Mouse (Mus musculus) layer of hippocampus, postnatal 36 days (tissue): ENCODE measurements around the gene Spata31d1b. TPM values are rescaled to one million over a fixed set of nuclear protein-coding genes. Genes with fewer than 3 reads are reported as not detected.

Experiments
- DNase-seq, 2 experiments: peaks; one replicate each; pipeline ENCODE4 v3.0.0; 2022
- total RNA-seq, 2 experiments: library from RNA; stranded (reverse); gene quantifications; 2 replicates each; pipeline ENCODE4 v1.2.3; 2021

The Spata31d1b gene
- total RNA-seq, 2 experiments from 2014 or later, result 0.07 to 0.20 TPM

- no peak for DNase-seq
These were observed 38.2 kb downstream of the Spata31d1b start for GRCm38 (mm10) chr13:59750310-59750709.

GRCm38 (mm10) chr13:59756906-59757305, 44.8 kb downstream of the Spata31d1b start:
- no peak for DNase-seq

DNA sequence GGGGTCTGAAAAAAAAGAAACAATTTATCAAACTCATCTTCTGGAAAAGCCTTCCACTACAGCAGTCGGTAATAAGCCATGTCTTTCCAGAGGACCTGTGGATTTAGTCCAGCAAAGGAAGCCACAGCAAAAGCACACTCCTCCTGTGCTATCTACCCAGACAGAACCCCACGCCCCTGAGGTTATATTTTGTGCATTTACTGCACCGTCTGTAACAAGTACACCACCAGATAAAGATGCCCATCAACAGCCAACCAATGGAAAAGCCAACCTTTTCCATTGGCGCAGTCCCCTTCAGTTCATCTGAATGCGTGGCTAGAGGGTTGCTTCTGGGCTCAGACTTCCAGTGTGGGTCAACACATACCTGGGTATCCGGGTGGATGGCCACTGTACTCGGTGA, 50.7 kb downstream of the Spata31d1b start:
- no peak for DNase-seq

DNA sequence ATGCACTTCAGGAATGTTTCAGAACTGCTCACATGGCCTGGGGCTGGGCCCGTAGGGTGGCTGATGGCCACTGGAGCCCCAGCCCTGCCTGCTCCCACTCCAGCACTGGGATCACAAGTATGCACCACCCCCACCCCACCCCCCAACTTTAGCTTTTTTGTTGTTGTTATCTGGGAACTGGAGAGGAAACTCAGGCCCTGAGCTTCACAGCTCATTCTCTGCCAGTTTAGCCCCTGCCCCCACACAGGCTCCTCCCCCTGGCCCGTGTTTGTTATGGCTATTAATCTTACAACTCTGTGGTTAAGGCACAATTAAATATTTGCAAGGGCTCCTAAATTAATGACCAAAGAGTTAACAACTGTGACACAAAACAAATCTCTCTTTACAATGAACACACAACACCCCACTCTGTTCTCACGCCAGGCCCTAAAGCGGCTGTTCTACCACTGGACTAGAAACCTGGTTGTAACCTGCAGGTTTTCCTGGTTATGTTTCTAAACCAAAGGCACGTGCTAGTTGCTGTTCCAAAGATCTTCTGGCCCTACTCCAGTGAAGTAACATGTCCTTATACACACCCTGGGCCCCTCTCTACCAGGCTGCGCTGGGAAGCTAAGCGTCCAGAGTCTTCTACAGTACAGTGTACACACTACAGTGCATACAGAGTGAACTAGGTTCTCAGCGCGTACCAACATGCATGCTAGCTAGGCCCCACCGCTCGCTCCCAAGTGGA, 54.9 kb downstream of the Spata31d1b start:
- no peak for DNase-seq

- DNase-seq, result no peak
These were observed 56.4 kb downstream of the Spata31d1b start for GRCm38 (mm10) chr13:59768531-59768930.

Other genes with a start within 250 kb of the Spata31d1b start
- gene Agtpbp1, start 127.1 kb upstream of the Spata31d1b start, total RNA-seq, result 100 to 1,000 TPM; 347 to 388 TPM
- 100 to 1,000 TPM; 104 to 106 TPM for gene Naa35, start 127.0 kb upstream of the Spata31d1b start, total RNA-seq
- 10 to 100 TPM; 64.3 to 74.2 TPM for gene Golm1, start 36.5 kb upstream of the Spata31d1b start, total RNA-seq
- gene 4921517D22Rik, start 18.2 kb upstream of the Spata31d1b start, total RNA-seq, result not detected
- under 1 TPM; 0.08 to 0.40 TPM for gene Spata31d1a, start 2.0 kb upstream of the Spata31d1b start, total RNA-seq
- not detected for gene Spata31d1d, start 19.5 kb downstream of the Spata31d1b start, total RNA-seq
- gene 1700014D04Rik, start 34.5 kb downstream of the Spata31d1b start, total RNA-seq, result 1 to 10 TPM in 1 of 2 experiments, under 1 TPM in 1; 0.55 to 1.0 TPM
- 100 to 1,000 TPM; 142 to 155 TPM for gene Isca1, start 57.5 kb downstream of the Spata31d1b start, total RNA-seq
- gene Gm49354, start 70.0 kb downstream of the Spata31d1b start, total RNA-seq, result not detected
- 10 to 100 TPM; 60.2 to 61.2 TPM for gene Tut7, start 110.9 kb downstream of the Spata31d1b start, total RNA-seq